Mouse (Mus musculus): Measurements from ENCODE around the gene Rtn1.
A peak's percentile ranks its signal among the peaks of the same experiment; 100 is the strongest.

The Rtn1 gene

GRCm38 (mm10) chr12:72408954-72409353 lies at the start of gene Rtn1:
Gene Rtn1 (minus strand): TSS chr12:72409054.
- no peak for DNase-seq (ENCODE audit: low spot score in 2 of 2)

- no peak for DNase-seq (ENCODE audit: low spot score in 2 of 2)
Observed at GRCm38 (mm10) chr12:72453941-72454340, 45.1 kb upstream of the Rtn1 start.

- no peak for DNase-seq (ENCODE audit: low spot score in 2 of 2)
Observed at GRCm38 (mm10) chr12:72441839-72442576, 33.2 kb upstream of the Rtn1 start, which contains the start of gene Lrrc9. Gene Lrrc9 (plus strand): TSS chr12:72441866.

- no peak for DNase-seq (ENCODE audit: low spot score in 2 of 2)
Observed at GRCm38 (mm10) chr12:72438961-72439480, 30.2 kb upstream of the Rtn1 start.

GRCm38 (mm10) chr12:72437676-72438341 lies 29.0 kb upstream of the Rtn1 start:
- no peak for DNase-seq (ENCODE audit: low spot score in 2 of 2)

GRCm38 (mm10) chr12:72433241-72433865 lies 24.5 kb upstream of the Rtn1 start:
- no peak for DNase-seq (ENCODE audit: low spot score in 2 of 2)

GRCm38 (mm10) chr12:72432209-72432608 lies 23.4 kb upstream of the Rtn1 start:
- no peak for DNase-seq (ENCODE audit: low spot score in 2 of 2)

GRCm38 (mm10) chr12:72427722-72428126 lies 18.9 kb upstream of the Rtn1 start:
- peak in 1 of 2 experiments; percentile 27 for DNase-seq (ENCODE audit: low spot score in 2 of 2)

- DNase-seq (ENCODE audit: low spot score in 2 of 2) = no peak
Observed at GRCm38 (mm10) chr12:72422681-72423080, 13.8 kb upstream of the Rtn1 start.

GRCm38 (mm10) chr12:72417762-72418161 lies 8.9 kb upstream of the Rtn1 start:
- DNase-seq (ENCODE audit: low spot score in 2 of 2) = no peak

- no peak for DNase-seq (ENCODE audit: low spot score in 2 of 2)
Observed at GRCm38 (mm10) chr12:72408111-72408891, 553 bp downstream of the Rtn1 start.

GRCm38 (mm10) chr12:72407721-72408110 lies 1.1 kb downstream of the Rtn1 start:
- no peak for DNase-seq (ENCODE audit: low spot score in 2 of 2)

- no peak for DNase-seq (ENCODE audit: low spot score in 2 of 2)
Observed at GRCm38 (mm10) chr12:72407146-72407545, 1.7 kb downstream of the Rtn1 start.

GRCm38 (mm10) chr12:72405031-72405430 lies 3.8 kb downstream of the Rtn1 start:
- no peak for DNase-seq (ENCODE audit: low spot score in 2 of 2)

- DNase-seq (ENCODE audit: low spot score in 2 of 2) = no peak
Observed at GRCm38 (mm10) chr12:72393046-72393805, 15.6 kb downstream of the Rtn1 start.

- DNase-seq (ENCODE audit: low spot score in 2 of 2) = no peak
Observed at GRCm38 (mm10) chr12:72390346-72390745, 18.5 kb downstream of the Rtn1 start.

GRCm38 (mm10) chr12:72389377-72390103 lies 19.3 kb downstream of the Rtn1 start:
- no peak for DNase-seq (ENCODE audit: low spot score in 2 of 2)

- DNase-seq (ENCODE audit: low spot score in 2 of 2) = no peak
Observed at GRCm38 (mm10) chr12:72388835-72389234, 20.0 kb downstream of the Rtn1 start.

- DNase-seq (ENCODE audit: low spot score in 2 of 2) = no peak
Observed at GRCm38 (mm10) chr12:72388135-72388534, 20.7 kb downstream of the Rtn1 start.

- no peak for DNase-seq (ENCODE audit: low spot score in 2 of 2)
Observed at GRCm38 (mm10) chr12:72376309-72376708, 32.5 kb downstream of the Rtn1 start.
